Mouse (Mus musculus) liver, embryonic 14.5 days (tissue): ENCODE measurements around the gene Nab1. TPM values are rescaled to one million over a fixed set of nuclear protein-coding genes. Genes with fewer than 3 reads are reported as not detected.

Experiments
- ATAC-seq: fragments of 200-750 bp; cut with Nextera tagmentation; 2 replicates; pipeline ENCODE4 v1.8.0; 2017; ENCODE audit warnings: moderate number of reproducible peaks, mild to moderate bottlenecking, moderate library complexity; ENCODE audit not compliant: insufficient read depth
- DNase-seq, 3 experiments: peaks; one replicate each; pipeline ENCODE4 v3.0.0-alpha.2; 2012 to 2013; ENCODE audit warnings: low read depth in 3 of 3, low spot score in 3 of 3
- H3K27ac ChIP-seq: fragments of 300-500 bp; sonication (generic); 2 replicates; pipeline ENCODE4 v1.5.1; 2014; ENCODE audit warnings: moderate library complexity, mild to moderate bottlenecking, control low read depth, inconsistent platforms
- H3K27me3 ChIP-seq: fragments of 300-500 bp; sonication (generic); 2 replicates; pipeline ENCODE4 v1.6.1; 2014; ENCODE audit warnings: mild to moderate bottlenecking, low read length, moderate library complexity; ENCODE audit not compliant: control insufficient read depth, insufficient read depth
- H3K36me3 ChIP-seq: fragments of 300-500 bp; sonication (generic); replicated peaks from 2 replicates; pipeline ENCODE4 v1.6.1; 2014; ENCODE audit warnings: low read depth; ENCODE audit not compliant: control insufficient read depth, insufficient read depth
- H3K4me1 ChIP-seq, 2 experiments: fragments of 200-500 bp in 1 of 2; fragments of 300-500 bp in 1 of 2; sonication (generic) in 1 of 2; replicated peaks; 2 replicates each; pipeline ENCODE4 v1.6.1; 2012 to 2014; ENCODE audit warnings: antibody characterized with exemption in 1 of 2, inconsistent platforms in 1 of 2, low read length in 1 of 2; ENCODE audit not compliant: control insufficient read depth in 2 of 2, insufficient read depth in 2 of 2
- H3K4me2 ChIP-seq: fragments of 300-500 bp; sonication (generic); 2 replicates; pipeline ENCODE4 v1.6.1; 2014; ENCODE audit warnings: low read depth, mild to moderate bottlenecking, control low read depth, moderate library complexity
- H3K4me3 ChIP-seq, 2 experiments: fragments of 200-500 bp in 1 of 2; fragments of 300-500 bp in 1 of 2; sonication (generic) in 1 of 2; 2 replicates each; pipeline ENCODE4 v1.5.1; 2012 to 2014; ENCODE audit warnings: low read depth in 2 of 2, low read length in 2 of 2, mild to moderate bottlenecking in 2 of 2, control low read depth in 1 of 2, inconsistent platforms in 1 of 2, moderate library complexity in 1 of 2; ENCODE audit not compliant: insufficient read depth in 1 of 2
- H3K9ac ChIP-seq: fragments of 300-500 bp; sonication (generic); replicated peaks from 2 replicates; pipeline ENCODE4 v1.6.1; 2014; ENCODE audit warnings: mild to moderate bottlenecking, control low read depth, moderate library complexity
- H3K9me3 ChIP-seq: fragments of 300-500 bp; sonication (generic); 2 replicates; pipeline ENCODE4 v1.6.1; 2016; ENCODE audit warnings: low read length, mixed read lengths; ENCODE audit not compliant: control insufficient read depth
- CTCF ChIP-seq: IDR thresholded peaks from 2 replicates; pipeline ENCODE4 v1.5.1; 2016; ENCODE audit warnings: antibody characterized with exemption, low read depth, control low read depth
- EP300 ChIP-seq: IDR thresholded peaks from 2 replicates; pipeline ENCODE4 v1.6.1; 2016; ENCODE audit warnings: antibody characterized with exemption, low read depth
- WGBS: fragments of 180-500 bp; shearing (Covaris S2); extraction: QIAGEN DNeasy Blood & Tissue Kit; methylation state at CpG from one replicate; pipeline ENCODE4 v1.1.7; 2014; ENCODE audit not compliant: insufficient replicate concordance; 5-methylcytosine and 5-hydroxymethylcytosine counted together
- polyA plus RNA-seq, 2 experiments: library from polyadenylated mRNA; depleted of rRNA in 1 of 2; stranded (reverse) in 1 of 2; unstranded in 1 of 2; fragments of >200 nt; fragmentation: Nextera tagmentation in 1 of 2; extraction: Ambion mirVana in 1 of 2; gene quantifications; 2 replicates each; pipeline versions ENCODE4 v1.2.1 to v1.2.3; 2012 to 2014

The Nab1 gene
- polyA plus RNA-seq, 2 experiments = 7.3 to 9.0 TPM

DNA sequence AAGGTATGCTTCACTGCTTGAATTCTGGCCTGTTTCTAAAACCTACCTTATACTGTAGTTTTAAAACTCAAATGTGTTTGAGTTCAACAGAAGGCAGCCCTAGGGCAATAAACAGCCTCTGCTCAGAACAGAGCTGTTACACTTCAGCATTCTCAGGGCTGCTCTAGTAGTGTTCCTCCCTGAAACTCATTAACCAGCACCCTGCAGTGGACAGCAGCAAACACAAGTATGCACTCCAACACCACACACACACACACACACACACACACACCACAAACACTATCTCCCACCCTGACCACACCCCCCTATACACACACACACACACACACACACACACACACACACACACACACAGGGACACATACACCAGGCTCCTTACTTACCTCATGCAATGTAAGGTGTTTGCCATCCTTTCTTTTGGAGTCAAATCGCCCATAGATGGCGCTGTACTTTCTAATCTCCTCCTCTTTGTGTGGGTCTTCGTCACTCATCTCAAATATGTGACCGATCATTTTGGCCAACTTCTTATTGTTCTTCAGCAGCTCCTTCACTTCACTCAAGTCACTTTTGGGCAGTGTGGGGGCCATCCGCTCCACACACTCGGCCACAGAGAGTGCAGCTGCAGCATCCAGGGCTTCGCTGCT lies 10.8 kb downstream of the Nab1 start:
- ATAC-seq (no peak), DNase-seq (no peak)
- no peak overlapping the region for H3K9ac ChIP-seq
- H3K36me3 ChIP-seq = no peaks in the 10 kb centered on the region
- 62% methylated on average over 7 of the region's 7 CpGs for WGBS
- H3K4me1 ChIP-seq = peaks cover 0 to 5% of the 10 kb centered on the region in 2 experiments; a peak in 2 of 4 replicates
- H3K4me3 ChIP-seq = no peak overlapping the region
- no peak for TF ChIP-seq EP300
- TF ChIP-seq CTCF = peak; percentile 34; the same call in 1 of the 2 replicates
- no peak overlapping the region for H3K4me2 ChIP-seq
- no peaks in the 10 kb centered on the region for H3K27me3 ChIP-seq
- H3K27ac ChIP-seq = no peak overlapping the region
- H3K9me3 ChIP-seq = no peaks in the 10 kb centered on the region

DNA sequence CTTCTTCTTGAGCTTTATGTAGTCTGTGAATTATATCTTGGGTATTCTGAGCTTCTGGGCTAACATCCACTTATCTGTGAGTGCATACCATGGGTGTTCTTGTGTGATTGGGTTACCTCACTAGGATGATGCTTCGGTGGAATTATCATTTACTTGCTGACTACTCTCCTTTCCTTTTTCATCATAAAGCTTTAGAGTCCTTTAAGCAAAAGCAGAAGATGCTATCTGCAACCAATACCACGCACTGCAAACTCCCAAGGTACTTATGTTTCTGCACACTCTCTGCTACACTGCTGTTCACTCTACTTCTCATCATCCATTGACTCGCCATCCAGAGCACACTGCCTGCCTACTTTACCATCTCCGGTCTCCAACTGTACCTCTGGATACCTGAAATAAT lies 15.5 kb downstream of the Nab1 start:
- no peaks in the 10 kb centered on the region for H3K36me3 ChIP-seq
- TF ChIP-seq CTCF (no peak), EP300 (peak; percentile 36; the same call in 1 of the 2 replicates)
- ATAC-seq (no peak), DNase-seq (no peak)
- peaks cover 0 to 3% of the 10 kb centered on the region in 2 experiments; a peak in 1 of 4 replicates for H3K4me1 ChIP-seq
- no peak overlapping the region for H3K27ac ChIP-seq
- H3K27me3 ChIP-seq = no peaks in the 10 kb centered on the region
- 40% methylated on average over 4 of the region's 4 CpGs for WGBS
- no peaks in the 10 kb centered on the region for H3K9me3 ChIP-seq
- H3K4me3 ChIP-seq = no peak overlapping the region
- no peak overlapping the region for H3K4me2 ChIP-seq
- H3K9ac ChIP-seq = no peak overlapping the region

DNA sequence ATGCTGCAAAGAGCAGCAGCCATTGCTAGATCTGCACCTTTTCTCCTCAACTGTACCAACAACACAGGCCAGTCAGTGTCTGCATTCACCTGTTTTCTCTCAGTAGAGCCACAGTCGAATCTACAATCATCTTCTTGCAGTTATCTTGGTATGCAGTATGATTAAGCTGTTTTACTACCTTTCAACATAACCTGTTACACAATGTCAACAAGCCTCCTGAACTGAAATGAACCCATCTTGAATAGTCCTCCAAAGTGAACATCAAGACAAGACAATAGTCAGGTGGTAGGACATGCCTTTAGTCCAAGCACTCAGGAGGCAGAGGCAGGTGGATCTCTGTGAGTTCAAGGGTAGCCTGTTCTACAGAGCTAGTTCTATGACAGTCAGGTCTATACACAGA lies 26.2 kb downstream of the Nab1 start:
- DNase-seq (no peak), ATAC-seq (no peak)
- no peaks in the 10 kb centered on the region for H3K9me3 ChIP-seq
- 45% methylated on average over 1 of the region's 1 CpGs for WGBS
- no peak overlapping the region for H3K9ac ChIP-seq
- no peaks in the 10 kb centered on the region for H3K36me3 ChIP-seq
- TF ChIP-seq CTCF (no peak), EP300 (no peak)
- no peak overlapping the region for H3K4me2 ChIP-seq
- no peaks in the 10 kb centered on the region for H3K27me3 ChIP-seq
- 0 out of 4 replicates have a peak, but pooled peaks cover 0 to 2% of the 10 kb centered on the region in 2 experiments for H3K4me1 ChIP-seq
- H3K4me3 ChIP-seq = no peak overlapping the region
- no peak overlapping the region for H3K27ac ChIP-seq

DNA sequence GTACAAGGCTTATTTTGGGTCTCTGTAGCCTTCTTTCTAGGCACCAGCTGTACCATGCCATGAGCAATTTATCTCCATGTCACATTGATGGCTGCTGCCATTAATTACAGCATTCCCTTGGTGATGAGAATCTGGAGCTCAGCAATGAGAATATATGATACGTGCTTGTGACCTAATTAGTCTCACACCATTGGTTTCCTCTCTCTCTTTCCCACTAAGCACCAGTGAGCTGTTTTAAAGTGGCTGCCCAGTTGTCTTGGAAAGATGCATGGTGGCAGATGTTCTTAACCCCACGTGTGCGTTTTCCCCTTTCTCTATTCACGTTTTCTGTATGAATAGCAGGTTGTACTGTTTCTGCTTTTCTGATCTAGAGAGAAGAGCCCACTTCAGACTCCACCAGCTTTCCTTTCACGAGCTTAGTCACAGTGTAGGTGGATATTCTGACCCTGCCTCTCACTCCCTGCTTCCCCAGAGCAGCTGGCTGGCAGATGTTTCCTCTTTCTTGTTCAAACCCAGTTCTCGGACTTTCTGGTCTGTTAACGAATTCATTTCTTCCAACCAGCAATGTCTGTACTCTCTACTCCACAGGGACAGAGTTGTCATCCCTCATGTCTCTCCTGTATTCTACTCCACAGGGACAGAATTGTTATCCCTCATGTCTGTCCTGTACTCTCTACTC lies 29.5 kb downstream of the Nab1 start:
- 38% methylated on average over 7 of the region's 7 CpGs for WGBS
- no peak overlapping the region for H3K4me3 ChIP-seq
- DNase-seq = no peak
- H3K27ac ChIP-seq = no peak overlapping the region
- H3K4me1 ChIP-seq = peaks cover 6 to 7% of the 10 kb centered on the region in 2 experiments; a peak in 2 of 4 replicates
- H3K4me2 ChIP-seq = no peak overlapping the region
- H3K9ac ChIP-seq = no peak overlapping the region
- H3K27me3 ChIP-seq = no peaks in the 10 kb centered on the region
- TF ChIP-seq EP300 = no peak
- no peak for TF ChIP-seq CTCF
- H3K36me3 ChIP-seq = no peaks in the 10 kb centered on the region
- ATAC-seq = no peak
- H3K9me3 ChIP-seq = no peaks in the 10 kb centered on the region

DNA sequence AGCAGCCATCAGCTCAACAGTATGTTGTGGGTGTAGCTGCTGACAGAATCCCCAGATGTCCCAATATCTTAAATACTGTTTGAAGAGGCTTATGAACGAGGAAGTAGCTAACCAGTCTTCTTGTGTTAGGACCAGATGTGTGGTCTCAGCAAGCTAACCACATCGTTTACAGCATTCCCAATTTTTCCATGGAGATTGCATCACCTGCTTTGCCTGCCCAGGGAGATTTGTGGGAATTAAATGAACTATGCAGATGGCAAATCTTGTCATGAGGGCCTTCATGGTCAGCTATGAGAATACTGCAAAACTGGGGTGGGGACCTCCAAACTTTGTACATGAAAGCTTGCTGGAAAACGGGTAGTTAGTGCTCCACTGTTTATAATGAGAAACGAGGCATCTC lies 30.2 kb downstream of the Nab1 start:
- H3K27me3 ChIP-seq = no peaks in the 10 kb centered on the region
- H3K9me3 ChIP-seq = no peaks in the 10 kb centered on the region
- H3K4me1 ChIP-seq = peaks cover 6 to 8% of the 10 kb centered on the region in 2 experiments; a peak in 3 of 4 replicates
- no peak overlapping the region for H3K9ac ChIP-seq
- DNase-seq (no peak), ATAC-seq (no peak)
- no peaks in the 10 kb centered on the region for H3K36me3 ChIP-seq
- H3K4me3 ChIP-seq = no peak overlapping the region
- no peak overlapping the region for H3K4me2 ChIP-seq
- WGBS = 47% methylated on average over 4 of the region's 4 CpGs
- no peak overlapping the region for H3K27ac ChIP-seq
- TF ChIP-seq CTCF (no peak), EP300 (no peak)
